Mouse (Mus musculus) retina, postnatal 7 days (tissue): Measurements from ENCODE around the gene Nrxn1.

Experiments
- DNase-seq: peaks from one replicate; pipeline ENCODE4 v3.0.0-alpha.2; 2012; ENCODE audit warnings: low read depth, low spot score

Gene Nrxn1

DNA sequence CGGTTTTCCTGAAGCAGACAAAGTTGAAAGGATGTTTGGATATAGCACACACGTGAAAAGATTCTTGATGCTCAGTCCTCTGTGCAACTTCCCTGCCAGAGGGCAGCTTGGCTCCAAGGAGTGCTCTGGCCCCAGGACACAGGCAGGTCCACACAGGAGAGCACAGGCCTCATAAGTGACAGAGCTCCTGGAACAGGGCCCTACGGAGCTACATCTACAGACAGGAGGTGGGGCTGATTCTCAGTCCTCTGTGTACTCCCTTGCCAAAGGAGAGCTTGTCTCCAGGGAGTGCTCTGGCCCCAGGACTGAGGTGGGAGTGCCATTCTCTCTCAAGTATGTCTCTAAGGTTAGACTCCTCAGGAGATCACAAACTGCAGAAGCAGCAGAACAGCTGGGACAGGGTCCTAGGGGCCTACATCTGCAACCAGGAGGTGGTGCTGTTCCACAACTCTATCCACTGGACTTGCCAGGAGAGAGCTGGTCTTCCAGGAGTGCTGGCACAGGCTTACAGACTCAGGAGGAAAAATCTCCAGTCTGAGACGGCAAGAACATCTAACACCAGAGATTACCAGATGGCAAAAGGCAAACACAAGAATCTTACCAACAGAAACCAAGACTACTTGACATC, 129.9 kb downstream of the Nrxn1 start:
- no peak for DNase-seq

DNA sequence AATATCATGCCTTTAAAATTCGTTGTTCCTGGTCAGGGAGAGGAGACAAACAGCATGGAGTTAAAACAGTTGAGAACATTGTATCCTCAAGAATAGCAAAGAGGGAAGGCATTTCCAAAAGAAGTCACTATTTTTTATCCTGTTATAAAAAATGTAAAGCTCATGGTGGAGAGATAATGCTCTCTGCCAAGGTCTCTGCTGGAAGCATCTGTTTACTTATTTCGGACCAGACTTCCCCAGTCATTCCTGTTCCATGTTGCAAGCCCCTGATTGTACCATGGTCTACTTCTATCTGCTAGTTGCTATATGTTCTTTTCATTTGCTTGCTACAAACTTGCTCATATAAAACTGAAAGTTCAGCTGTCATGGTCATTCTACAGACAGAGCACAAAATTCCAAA, 137.7 kb downstream of the Nrxn1 start:
- DNase-seq, result no peak

DNA sequence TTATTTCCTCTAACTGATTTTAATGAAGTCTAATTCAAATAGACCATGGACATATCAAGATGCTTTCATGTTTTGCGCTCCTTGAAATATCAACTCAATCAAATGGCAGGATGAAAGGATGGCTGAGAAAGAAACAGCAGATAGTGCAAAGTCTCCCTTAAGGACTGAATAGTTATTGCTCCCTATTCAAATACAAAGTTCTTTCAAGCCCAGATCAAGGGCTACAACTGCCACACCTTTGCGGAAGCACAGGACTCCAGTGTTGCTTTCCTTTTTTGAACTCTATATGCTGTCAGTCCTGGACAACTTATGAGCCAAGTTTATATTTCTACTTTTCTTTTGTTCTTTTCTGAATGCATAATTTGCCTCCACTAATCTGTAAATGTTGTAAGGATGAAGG, 157.9 kb downstream of the Nrxn1 start:
- no peak for DNase-seq

DNA sequence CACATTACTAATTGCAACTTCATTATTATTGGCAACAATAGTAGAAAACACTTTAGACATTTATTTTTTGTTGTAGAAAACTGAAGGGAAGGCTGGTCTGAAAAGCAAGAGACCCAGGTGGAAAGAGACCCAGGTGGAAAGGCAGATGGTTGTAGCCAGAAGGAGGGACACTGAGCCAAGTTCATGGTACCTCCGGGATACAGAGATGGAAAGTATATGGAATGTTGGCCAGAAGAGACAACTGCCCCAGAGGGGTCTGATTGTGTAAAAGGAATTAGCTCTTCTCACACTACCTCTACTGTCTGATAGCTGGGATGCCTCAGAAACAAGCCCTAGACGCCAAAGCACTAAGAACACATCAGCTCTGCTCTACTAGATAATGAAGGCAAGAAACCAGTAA, 179.6 kb downstream of the Nrxn1 start:
- no peak for DNase-seq

DNA sequence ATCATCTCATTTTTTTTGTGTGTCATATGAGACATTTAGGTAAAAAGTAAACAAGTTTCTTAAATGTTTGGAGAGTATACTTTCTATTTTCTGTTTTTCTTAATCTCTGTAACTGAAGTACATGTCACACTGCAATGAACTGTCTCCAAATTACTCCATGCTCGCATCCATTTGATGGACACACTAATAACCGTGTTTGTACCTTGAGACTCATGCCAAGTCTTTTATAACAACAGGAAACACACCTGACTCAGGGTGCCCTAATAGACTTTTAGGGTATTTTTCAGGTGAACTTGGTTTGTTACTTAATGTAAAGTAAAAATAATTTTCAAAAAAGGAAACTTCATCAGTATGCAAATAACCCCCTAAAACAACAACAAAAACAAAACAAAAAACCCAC, 180.1 kb downstream of the Nrxn1 start:
- DNase-seq, result no peak

DNA sequence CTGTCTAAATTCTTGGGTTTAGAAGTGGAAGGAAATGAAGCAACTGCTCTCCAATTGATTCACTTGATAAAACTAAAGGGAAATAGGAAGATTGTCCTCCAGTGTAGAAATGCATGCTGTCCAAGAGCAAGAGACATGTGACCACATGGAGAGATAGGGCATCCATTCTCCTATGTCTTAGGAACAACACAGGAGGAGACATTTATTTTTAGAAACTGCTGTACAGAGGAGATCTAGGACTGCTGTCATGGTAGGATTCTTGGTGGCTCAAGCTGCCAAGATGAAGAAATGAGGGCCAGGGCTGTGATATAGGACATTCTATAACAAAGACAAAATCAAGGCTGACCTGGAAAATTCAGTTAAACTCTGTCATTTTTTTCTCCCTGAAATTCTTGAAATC, 180.5 kb downstream of the Nrxn1 start:
- no peak for DNase-seq

DNA sequence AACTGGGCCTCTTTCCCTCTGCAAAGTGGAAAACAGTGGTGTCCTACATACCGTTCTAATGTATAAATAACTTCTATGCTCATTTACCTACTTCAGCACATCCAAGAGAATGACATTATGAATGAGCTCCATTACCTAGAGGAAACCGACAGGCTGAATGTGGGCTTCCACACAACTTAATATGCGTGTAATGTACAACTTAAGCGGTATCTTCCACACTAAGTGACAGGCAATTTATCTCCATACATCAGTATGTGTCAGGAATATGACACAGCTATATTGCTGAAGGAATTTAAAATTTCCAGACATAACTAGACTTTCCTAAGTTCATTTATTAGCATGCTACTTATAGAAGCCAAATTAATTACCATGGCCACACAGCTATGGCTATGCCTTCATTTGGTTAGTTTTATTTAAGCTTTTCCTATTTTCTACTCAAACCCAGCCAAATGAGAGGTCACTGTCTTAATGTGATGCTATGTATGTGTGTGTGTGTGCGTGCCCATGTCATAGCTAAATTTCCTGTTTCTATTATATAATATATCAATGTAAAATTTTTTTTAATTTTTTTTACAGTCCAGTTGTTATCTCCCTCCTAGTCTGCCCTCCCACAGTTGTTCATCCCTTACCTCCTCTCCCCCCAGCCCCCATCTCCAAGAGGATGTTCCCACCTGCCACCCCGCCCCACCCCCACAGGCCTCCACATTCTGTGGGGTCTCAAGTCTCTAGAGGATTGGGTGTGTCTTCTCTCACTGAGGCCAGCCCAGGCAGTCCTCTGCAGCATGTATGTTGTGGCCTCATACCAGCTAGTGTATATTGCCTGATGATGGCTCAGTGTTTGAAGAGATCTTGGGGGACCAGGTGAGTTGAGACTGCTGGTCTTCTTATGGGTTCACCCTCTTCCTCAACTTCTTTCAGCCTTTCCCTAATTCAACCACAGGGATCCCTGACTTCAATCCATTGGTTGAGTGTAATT, 186.5 kb downstream of the Nrxn1 start:
- no peak for DNase-seq

DNA sequence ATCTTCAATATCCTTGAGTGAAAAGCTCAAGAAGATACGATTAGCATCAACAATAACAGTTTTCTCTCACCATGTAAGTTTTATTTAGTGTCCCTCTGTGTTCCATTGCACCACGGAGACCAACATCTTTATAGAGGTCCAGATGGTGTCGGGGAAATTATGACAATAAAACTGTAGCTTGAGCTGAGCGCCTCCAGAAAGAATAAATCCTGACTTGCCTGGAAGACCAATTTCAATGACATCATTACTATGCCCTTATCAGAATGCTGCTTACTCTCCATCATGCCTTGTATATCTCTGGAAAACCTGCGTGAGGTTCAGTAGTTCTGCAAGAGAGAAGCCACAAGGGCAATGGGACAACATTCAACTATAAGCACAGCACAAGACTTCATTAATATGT, 187.7 kb downstream of the Nrxn1 start:
- DNase-seq, result no peak

DNA sequence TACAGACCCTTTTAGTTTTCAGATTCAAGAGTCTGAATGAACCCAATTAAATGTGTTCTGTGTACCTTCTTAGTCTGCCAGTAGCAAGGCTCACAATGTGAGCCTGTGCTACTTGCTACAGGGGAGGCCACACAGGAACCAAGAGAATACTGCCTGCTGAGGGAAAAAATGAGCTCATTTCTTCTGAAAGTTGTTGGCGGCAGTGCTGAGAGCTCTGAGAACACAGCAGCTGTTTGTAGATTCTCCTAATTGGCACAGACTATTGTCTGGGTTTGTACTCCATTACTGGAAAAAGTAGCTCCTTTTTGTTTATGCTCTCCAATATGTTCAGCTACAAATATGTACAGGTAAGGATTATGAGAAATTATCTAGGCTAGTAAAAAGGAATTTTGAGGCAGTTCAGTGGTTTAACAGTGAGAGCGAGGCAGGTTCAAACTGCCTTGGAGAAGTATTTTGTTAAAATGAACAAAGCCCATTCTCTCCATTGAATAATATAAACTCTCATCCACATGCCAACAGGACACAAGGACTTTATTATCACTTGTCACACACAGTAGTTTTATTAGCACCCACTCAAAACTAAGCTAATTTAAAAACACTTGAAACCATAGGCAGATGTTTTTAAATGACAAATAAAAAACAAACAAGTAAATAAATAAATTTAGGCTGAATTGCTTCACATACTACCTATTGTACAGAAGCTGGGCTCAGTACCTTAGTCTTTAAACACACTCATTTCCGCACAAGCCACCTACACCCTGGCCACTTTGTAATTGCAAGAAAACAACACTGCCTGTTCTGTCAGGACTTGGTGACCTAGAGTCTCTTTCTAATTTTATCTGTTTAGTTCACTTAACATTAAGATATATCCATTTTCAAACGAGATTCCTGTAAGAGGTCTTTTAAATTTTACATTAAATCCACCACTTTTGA, 200.3 kb downstream of the Nrxn1 start:
- DNase-seq, result no peak

DNA sequence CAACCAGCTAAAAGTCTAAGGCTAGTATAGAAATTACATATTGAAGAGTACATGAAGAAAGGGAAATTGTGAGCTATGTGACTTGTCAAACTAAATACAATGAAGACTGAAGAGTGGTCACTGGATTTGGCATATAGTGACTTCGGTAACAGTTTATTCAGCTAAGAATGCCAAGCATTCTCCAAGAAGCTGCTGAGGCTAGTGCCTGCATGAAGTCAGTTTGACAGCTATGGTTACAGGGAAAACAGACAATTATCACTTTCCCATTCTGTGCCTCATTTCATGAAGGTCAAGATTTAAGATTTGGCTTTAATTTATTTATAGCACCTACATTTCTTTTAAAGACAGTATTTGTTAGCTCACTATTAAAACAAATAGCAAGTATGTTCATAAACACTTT, 201.2 kb downstream of the Nrxn1 start:
- DNase-seq, result no peak

DNA sequence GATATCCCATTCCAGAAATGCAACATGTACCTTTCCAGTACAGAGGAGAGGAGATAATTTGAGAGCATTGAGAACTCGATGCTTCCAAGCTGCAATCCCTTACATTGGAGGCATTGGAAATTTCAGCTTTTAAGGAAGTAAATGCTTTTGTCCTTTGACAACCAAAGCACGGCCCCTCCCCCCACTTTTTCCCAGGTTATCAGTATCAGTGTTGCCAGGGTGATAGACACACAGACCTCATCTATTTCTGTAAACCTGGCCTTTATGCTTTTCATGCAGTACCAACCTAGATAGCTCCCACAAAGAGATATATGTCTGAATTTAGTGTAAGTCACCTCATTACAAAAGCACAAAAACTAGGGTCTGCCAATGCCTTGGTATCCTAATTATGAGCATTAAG, 235.6 kb downstream of the Nrxn1 start:
- DNase-seq, result no peak

DNA sequence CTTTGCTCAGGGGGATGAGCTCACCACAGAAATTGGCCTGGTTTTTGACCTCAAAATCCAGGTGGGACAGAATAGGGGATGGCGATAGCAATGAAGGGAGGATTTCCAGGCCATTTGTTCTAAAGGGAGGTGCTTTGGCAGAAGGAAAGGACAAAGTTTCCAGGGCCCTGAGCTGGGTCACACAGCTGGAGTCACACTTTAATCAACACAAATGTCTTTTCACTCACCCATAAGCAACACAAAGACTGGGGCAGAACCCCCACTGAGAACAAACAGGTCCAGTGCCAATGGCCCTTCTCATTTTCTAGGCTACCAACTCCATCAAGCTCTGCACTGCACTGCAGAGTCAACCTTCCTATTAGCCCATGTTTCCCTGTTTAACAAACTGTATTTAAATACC, 249.0 kb downstream of the Nrxn1 start:
- DNase-seq, result no peak

DNA sequence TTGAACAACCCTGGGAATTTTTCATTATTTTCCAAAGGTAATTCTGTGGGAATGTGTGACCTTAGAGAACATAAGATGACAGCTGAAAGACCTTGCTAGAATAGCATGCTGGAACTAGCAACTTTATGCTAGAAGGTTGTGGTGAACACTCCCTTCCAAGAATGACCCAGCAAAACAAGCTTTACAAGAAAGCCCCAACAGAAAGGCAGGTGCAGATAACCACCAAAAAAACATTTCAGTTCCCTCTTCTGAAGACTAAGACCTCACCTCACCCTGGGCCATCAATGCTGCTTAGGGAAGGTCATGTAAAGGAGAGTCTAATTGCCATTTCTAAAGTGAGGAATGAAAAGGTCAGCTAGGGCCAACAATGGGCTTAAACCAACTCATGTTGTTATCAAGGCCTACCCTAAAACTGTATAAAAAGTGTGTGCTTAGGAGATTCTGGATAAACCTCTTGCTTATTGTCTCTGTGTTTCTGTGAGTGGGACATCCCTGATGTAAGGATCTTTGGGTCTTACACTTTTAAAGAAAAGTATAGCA, 249.7 kb downstream of the Nrxn1 start:
- DNase-seq, result no peak

DNA sequence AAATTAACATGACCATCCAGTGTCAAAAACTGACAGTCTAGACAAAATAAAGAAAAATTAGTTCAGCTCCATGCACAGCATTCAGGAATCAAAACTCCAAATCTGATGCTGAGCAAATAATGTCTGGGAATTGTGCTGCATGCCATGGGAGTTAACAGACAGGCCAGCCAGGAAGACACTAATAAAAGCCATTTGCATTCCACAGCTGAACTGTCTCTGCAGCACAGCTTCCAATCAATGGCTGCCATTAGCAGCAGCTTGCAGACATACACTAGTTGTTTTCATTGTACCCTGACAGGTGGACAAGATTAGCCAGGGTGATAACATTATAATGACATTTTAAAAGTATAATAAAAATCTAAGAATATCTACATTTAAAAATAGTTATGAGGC, 255.9 kb downstream of the Nrxn1 start:
- DNase-seq, result no peak

DNA sequence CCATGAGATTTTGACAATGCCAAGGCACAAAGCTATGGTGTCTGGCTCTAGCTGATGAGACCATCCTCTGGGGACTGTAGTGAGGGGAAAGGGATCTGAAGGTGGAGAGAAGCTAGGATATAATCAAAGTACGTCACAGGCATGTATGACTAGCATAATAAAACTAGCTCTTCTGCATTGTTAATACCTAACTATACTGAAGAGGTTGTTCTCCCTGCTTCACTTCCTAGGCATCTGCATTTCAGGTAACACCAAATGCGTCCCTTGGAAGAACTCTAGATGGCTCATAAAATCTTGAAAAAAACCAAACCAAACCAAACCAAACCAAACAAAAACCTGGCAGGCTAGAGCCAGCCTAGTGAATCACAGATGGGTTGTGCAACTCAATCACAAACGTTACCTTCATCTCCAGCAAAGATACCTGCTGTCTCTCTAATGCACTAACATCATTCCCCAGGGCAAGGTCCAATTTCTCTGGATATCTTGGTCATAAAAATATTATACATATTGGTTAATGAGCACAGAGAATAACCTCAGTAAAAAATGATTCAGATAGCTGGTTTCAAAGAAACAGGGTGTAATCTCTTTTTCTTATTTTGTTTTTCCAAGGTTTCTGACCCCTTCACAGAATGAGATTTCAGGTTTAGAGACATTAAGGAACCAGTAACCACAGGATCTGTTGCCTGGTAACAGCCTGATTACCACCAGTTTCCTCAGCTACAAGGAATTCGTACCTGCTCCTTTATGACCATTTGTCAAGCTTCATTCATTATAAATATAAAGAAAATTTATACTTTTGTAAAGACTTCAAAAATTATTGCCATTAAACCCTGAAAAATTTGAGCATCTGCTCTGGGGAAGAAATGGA, 256.5 kb downstream of the Nrxn1 start:
- no peak for DNase-seq

DNA sequence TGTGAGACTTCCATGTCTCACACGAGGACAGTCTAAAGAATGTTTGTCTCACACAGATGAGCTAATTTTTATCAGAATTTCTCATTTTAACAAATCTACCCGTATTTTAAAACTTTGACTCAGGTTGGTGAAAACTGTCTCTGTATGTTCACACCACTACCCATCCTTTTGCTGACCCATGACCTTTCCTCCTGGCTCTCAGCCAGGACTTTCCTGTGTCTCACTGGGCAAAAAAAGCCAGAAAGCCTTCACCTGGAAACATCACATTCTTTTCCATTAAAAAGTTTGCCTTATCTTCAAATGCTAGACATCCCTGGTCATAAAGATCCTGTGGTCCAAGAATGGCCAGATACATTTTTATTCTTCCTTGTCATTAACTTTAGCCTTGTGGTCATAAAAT, 274.5 kb downstream of the Nrxn1 start:
- no peak for DNase-seq

DNA sequence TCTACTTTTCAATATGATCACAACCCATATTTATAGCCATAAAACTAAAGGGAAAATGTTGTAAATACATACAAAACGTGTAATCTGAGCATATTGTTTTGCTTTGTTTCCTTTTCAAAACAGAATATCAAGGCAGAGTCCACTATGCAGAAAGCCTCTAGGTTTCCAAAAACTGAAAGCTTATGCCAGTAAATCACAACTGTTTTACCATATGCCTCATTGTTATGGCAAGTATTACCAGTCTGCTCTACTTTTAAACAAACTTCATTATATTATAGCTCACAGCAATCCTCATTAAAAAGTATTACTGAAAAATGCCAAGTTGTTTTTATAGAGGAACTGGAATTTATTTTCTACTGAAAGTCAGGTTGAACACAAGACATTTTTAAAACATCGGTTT, 275.0 kb downstream of the Nrxn1 start:
- no peak for DNase-seq

DNA sequence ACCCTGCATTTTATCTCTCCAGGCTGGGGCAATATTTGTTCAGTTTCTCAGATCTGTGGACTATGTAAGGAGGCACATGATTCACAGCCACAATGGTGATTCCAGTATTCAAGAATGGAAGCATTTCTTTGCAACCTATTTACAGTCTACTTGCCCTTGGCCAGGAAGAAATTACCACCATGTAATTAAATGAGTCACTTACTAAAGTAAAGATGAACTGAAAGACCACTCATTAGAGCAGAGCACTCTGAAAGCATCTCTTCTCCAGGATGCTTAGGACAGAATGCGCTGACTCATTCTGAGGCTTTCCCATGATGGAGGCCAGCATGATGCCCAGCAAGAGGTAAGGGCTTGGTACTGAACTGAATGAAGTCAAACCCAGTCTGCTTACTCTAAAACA, 277.6 kb downstream of the Nrxn1 start:
- DNase-seq, result no peak

DNA sequence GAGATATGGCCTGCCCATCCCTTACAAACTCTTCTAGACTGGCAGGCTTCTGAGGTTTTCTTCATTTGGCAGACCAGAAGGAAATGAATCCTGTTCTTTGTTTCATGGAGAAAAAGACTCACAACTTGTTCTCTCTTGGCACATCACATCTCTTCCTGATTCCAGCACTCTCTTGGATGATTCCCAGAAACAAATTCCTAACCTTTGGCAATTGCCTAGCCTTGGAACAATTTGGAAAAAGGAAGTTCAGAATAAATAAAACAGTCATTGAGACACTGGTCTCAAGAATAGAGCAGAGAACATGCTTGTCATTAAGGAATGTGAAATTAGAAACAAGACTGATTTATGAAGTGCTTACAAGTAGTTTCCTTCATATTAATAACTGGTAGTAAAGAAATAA, 279.1 kb downstream of the Nrxn1 start:
- DNase-seq, result no peak

DNA sequence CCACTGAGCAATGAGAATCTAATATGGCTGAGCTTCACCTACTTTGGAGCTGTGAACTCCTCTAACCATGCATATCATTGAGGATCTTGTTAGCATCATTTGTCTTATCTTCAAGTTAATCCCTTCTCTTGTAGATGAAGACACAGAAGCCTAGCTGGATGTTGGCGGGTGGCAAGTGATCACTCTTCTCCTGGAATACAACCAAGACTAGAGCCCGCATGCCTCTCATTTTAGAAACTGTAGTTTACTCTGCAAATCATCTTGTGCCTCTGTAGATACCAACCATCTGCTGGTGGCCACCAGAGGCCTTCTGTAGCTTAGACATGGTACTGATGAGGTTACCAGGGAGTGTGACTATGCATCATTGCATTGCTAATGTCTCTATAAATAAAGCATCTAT, 280.4 kb downstream of the Nrxn1 start:
- no peak for DNase-seq
